Mouse (Mus musculus) skeletal muscle tissue, adult 2 months (tissue): ENCODE measurements around the gene Gpr180.

Experiments used
- DNase-seq: peaks from one replicate; pipeline ENCODE4 v3.0.0-alpha.2; 2012; ENCODE audit warnings: low read depth, low spot score

The Gpr180 gene

DNA sequence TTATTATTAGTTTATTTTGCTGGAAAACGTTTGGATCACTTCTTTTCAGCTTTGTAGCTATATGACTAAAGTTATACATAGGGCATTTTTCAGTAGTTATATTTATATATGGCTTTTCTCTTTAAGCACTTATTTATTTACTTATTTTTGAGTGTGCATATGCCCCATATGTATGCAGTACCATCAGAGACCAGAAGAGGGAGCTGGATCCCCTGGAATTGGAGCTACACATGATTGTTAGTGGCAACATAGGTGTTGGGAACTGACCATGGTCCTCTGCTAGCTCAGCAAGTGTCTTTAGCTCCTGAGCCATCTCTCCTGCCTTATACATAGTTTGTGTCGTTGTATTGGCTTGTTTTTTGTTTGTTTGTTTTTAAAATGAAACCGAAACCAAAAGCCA, 70.4 kb downstream of the Gpr180 start:
- no peak for DNase-seq

DNA sequence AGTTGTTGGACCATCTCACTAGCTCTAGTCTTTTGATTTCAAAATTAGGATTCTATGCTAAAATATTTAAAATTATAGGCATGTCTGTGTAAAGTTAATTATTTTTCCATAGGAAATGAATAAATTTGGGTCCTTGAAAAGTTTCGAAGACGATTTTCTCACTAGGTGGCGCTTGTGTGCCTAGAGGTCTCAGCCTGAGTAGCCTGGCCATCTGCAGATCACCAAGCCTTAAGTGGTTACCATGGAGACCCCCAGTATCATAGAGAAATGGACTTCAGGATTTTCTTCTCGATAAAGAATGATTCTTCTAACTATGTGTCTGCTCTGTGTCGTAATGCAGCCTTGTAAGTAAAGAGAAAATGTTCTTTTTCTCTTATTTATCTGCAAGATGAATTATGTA, 72.7 kb downstream of the Gpr180 start:
- DNase-seq, result no peak

DNA sequence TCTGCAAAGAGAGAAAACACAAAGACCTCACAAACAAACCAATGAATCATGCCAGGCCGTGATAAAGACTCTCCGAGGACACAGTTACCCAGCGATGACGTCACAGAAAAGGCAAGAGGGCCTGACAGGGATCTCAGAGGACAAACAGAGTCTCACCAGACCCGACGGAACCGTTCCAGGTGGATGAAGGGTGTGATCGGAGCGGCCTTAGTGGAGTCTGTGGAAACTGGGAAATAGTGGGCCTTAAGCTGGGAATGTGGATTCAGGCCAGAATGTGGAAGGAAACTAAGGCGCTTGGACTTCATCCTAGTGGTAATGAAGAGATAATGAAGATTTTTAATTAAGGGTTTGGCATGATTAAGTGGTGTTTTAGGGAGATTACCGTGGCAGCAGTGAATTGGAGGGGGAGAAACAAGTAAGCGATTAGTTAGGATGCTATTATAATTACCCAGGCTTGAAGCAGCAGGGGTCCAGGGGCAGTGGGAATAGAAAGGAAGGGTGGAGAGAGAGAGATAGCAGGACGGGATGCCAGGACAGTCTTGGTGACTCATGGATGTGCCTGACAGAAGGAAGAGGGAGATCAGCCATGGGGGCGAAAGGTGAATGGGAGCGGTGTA, 75.3 kb downstream of the Gpr180 start:
- DNase-seq, result no peak
